Mouse (Mus musculus): ENCODE data around the gene Prps1. TPM values are rescaled to one million over a fixed set of nuclear protein-coding genes. Genes with fewer than 3 reads are reported as not detected.
A peak's percentile ranks its signal among the peaks of the same experiment; 100 is the strongest.
"Not testable (repeated sequence)": the region's sequence is repeated elsewhere in the genome, so short reads cannot be mapped to it uniquely, and the experiment has no call there.

Prps1 gene
- total RNA-seq (2021): 10 to 100 TPM; 23.8 to 25.9 TPM
- long read RNA-seq, experiment 1, transcript Prps1-201 (7 exons, 1,965 nt): major isoform, 21 of 27 reads
- long read RNA-seq, experiment 1, partial matches to known transcripts: 4 of 27 reads
- long read RNA-seq, experiment 1, other reads (novel, unspliced or antisense): 2 of 27 reads
- long read RNA-seq, experiment 2, transcript Prps1-201 (7 exons, 1,965 nt): major isoform, 20 of 25 reads
- long read RNA-seq, experiment 2, partial matches to known transcripts: 4 of 25 reads
- long read RNA-seq, experiment 2, other reads (novel, unspliced or antisense): 1 of 25 reads

DNA sequence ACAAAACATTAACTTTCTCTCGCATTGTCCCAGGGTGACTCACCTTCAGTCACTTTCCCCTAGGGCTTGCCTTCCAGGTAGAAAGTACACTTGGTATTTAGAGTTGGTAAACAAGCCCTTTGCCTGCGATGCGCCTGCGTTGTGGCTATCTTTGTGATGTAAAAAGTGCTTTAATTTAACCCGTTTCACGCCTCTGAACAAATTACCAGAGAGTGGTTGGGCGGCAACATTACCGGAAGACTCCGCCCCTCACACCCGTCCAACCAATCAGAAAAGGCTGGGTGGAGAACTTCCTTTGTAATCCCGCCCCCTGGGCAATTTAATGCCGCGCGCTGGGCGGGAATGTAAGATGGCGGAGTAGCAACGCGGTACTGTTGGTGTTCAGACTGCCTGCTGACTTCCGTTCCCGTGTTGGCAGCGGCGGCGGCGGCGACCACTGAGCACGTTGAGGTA is at the start of gene Prps1:
TSS of gene Prps1 (plus strand) at position 335 of the 453 bp plus-strand sequence.
- DNase-seq: peak; percentile 64

GRCm38 (mm10) chrX:140407593-140407992 is 48.8 kb upstream of the Prps1 start:
- DNase-seq: no peak

- DNase-seq: no peak
Measured at GRCm38 (mm10) chrX:140418467-140418866, 37.9 kb upstream of the Prps1 start.

GRCm38 (mm10) chrX:140427124-140427523 is 29.3 kb upstream of the Prps1 start:
- no peak for DNase-seq

GRCm38 (mm10) chrX:140428252-140428651 is 28.2 kb upstream of the Prps1 start:
- no peak for DNase-seq

GRCm38 (mm10) chrX:140429985-140430384 is 26.4 kb upstream of the Prps1 start:
- DNase-seq: no peak

DNA sequence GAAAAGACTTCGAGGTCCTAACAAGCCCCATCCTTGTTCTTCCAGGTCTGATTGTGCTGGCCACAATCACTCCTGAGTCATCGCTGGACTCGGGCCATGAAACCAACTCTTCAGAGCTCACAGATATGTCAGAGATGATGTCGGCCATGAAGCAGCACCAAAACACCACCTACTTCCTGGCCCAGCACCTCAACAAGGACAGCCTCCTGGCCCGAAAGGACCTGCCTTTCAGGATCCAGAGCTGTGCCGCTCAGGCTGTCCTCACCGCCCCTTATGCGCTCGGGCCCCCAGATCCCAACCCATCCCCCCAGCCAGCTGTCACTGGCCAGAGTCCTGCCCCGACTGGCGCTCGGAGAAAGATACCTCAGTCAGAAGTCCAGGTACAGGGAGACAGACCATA is 25.9 kb upstream of the Prps1 start:
- DNase-seq: no peak

DNA sequence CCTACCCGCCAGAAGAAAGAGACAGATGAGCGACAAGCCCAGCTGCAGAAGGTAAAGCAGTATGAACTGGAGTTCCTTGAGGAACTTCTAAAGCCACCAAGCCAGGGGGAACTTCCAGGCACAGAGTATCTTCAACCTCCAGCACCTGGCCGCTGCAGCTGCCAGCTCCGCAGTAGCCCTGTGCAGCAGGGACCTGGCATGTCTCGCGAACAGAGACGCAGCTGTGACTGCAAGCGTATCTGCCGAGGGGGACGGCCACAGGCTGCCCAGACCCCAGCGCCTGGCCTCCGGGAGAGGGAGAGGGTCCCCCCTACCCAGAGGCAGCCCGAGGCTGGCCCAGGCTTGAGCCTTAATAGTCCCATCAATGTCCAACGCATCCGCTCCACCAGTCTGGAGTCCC is 24.4 kb upstream of the Prps1 start:
- DNase-seq: no peak

DNA sequence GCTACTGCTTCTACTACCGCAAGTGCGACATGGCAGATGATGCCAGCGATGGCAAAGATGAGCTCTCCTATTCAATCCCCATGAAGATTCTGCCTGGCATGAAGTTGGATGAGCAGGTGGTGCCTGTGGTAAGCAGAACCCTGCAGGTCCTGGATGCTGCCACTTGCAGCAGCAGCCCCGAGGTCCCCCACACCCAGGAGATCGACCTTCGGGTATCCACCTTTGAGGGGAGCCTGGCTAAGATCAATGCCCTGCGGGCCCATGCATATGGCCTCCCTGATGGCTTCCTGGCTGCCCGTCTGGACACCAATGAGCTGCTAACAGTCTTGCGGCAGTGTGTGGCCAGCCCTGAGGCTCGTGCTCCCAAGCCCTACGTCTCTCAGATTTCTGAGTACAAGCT is 23.6 kb upstream of the Prps1 start:
- DNase-seq: no peak

- DNase-seq: no peak
Measured at GRCm38 (mm10) chrX:140437906-140438305, 18.5 kb upstream of the Prps1 start.

- no peak for DNase-seq
Measured at GRCm38 (mm10) chrX:140445551-140445950, 10.9 kb upstream of the Prps1 start.

GRCm38 (mm10) chrX:140450071-140450470 is 6.3 kb upstream of the Prps1 start:
- DNase-seq: no peak

- no peak for DNase-seq
Measured at GRCm38 (mm10) chrX:140456751-140457491, 508 bp downstream of the Prps1 start.

- DNase-seq: no peak
Measured at GRCm38 (mm10) chrX:140457502-140457901, 1.1 kb downstream of the Prps1 start.

GRCm38 (mm10) chrX:140478231-140478630 is 21.8 kb downstream of the Prps1 start:
- no peak for DNase-seq

DNA sequence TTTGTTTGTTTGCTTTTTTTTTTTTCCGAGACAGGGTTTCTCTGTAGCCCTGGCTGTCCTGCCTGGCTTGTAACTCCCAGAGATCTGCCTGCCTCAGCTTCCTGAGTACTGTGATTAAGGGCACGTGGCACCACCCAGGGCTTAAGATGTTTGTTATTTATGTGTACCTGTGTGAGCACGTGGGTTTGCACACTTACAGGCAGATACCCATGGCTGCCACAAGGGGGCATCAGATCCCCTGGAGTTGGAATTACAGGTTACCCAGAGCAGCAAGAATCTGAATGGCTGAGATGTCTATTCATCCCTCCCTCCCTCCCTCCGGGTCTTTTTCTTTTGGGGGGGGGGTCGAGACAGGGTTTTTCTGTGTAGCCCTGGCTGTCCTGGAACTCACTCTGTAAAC is 22.8 kb downstream of the Prps1 start:
- peak; percentile 23 for DNase-seq

DNA sequence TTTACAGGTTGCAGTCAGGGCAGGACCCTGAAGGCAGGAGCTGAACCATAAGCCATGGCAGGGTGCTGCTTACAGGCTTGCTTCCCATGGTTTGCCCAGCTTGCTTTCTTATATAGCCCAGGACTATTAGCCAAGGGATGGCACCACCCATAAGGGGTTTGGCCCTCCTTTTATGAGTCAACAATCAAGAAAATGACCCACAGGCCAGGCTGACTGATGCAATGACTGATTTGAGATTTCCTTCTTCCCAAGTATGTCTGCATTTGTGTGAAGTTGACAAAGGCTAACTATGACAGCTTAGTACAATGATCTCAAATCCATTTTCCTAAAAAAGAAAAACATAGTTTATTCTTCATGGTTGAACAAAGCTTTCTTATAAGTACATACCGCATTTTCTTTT is 32.8 kb downstream of the Prps1 start:
- no peak for DNase-seq

DNA sequence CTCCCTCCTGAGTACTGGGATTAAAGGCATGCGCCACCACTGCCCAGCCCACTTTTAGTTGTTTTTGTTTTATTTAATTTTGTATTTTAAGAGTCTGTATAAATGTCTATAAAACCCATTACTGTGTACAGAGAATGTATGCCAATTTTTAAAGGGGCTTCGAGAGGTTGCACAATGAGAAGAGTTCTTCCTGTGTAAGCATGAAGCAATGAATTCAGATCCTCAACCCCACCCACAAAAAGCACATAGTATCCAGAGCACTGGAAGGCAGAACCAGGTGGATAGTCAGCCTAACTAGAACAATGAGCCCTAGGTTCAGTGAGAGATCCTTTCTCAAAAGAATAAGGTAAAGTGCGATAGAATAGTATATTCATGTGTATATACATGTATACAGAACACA is 33.8 kb downstream of the Prps1 start:
- DNase-seq: no peak

- DNase-seq: peak; percentile 49
Measured at GRCm38 (mm10) chrX:140491884-140492571, 35.6 kb downstream of the Prps1 start.

DNA sequence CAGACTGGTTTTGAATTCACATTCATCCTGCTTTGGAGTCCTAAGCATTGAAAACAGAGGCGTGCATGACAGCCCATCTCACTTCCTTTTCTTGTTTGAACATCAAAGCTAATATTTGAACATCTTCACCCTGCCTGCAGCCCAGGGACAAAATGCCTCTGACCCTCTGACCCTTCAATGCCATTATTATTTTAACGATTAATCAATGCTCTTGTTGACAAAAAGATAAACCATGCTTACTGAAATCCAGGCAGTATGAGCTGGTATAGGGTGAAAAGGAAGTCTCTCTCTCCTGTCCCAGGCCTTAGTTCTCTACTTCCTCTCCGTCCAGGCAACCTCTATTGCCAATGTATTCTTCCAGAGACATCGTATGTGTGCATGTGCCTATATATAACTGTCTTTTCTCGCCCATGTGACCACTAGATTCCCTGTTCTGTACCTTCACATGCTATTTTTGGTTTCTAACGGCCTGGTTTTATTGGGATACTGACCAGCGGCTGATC is 37.2 kb downstream of the Prps1 start:
- DNase-seq: no peak

DNA sequence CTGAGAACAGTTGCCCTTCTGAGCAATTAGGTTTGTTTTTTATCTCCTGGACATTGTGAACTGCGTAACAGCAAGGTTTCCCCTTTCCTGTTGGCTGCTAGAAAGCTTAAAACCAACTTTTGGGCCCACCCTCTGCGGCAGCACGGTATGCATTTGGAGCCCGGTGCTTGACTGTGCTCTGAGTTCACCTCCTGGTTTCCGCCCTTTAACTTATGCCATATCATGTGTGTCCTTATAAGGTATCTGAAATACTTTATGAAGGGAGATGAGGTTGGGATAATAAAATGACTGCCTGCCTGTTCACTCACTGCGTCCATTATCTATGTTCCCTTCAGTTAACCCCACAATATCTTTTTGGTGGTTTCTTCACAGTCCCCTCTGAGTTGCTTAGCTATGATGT is 37.8 kb downstream of the Prps1 start:
- no peak for DNase-seq

DNA sequence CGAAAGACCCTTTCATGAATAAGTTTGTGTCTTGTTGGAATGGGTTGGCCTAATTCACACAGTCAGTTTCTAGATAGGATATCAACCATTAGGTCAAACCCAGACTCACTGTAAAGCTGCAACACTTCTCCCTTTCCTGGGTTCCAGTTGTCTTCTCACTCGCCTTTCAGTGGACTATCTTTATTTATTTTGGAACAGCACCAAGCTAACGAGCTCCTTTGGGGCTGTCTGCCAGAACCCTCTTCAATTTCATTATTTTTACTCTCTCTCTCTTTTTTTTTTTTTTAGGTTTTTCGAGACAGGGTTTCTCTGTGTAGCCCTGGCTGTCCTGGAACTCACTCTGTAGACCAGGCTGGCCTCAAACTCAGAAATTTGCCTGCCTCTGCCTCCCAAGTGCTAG is 42.0 kb downstream of the Prps1 start:
- not testable (repeated sequence) for DNase-seq

DNA sequence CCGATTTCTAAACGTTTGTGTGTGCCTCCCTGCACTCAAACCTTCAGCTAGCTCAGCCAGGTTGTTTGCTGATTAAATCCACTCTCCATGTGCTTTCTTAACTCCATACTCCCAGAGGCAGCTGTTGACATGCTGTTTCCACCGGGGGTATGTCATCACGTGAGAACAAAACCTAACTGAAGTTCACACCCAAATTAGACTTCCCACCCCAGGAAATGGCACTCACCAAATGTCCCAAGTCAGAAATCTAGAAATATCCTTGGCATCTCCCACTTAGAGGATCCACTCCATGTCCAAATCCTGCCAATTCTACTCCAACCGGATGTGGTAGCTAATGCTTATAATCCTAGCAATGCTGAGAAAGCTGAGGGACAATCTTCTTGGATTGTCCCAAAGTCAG is 43.9 kb downstream of the Prps1 start:
- DNase-seq: no peak
